Mouse (Mus musculus) heart, adult 2 months (tissue): ENCODE data around the gene Abo.

Source experiments
- CTCF ChIP-seq: fragments of 200-600 bp; IDR thresholded peaks from 2 replicates; pipeline ENCODE4 v1.8.1; 2022; ENCODE audit warnings: antibody characterized with exemption, mild to moderate bottlenecking, moderate library complexity
- POLR2A ChIP-seq: fragments of 200-500 bp; IDR thresholded peaks from 2 replicates; pipeline ENCODE4 v1.6.1; 2011; ENCODE audit warnings: mild to moderate bottlenecking, low read depth, low read length, control low read depth; ENCODE audit not compliant: insufficient read depth

- TF ChIP-seq CTCF (no peak), POLR2A (no peak)
Observed at GRCm38 (mm10) chr2:26878571-26878970, 13.8 kb upstream of the Abo start.
